Mouse (Mus musculus) 416B (cell line): ENCODE results near the gene Kcnj15.

ENCODE experiments used
- DNase-seq: peaks from one replicate; pipeline ENCODE4 v3.0.0; 2011; ENCODE audit warnings: low read depth

Kcnj15 gene

GRCm38 (mm10) chr16:95257266-95257894, at the start of gene Kcnj15:
Gene Kcnj15, plus strand, starts transcription at chr16:95257558.
- DNase-seq: no peak

- DNase-seq: no peak
These were observed 49.1 kb upstream of the Kcnj15 start for GRCm38 (mm10) chr16:95208243-95208642.

- DNase-seq: peak; percentile 67
These were observed 48.3 kb upstream of the Kcnj15 start for GRCm38 (mm10) chr16:95209011-95209466.

- peak; percentile 14 for DNase-seq
These were observed 42.8 kb upstream of the Kcnj15 start for GRCm38 (mm10) chr16:95214251-95215197.

- DNase-seq: no peak
These were observed 41.6 kb upstream of the Kcnj15 start for GRCm38 (mm10) chr16:95215782-95216181.

GRCm38 (mm10) chr16:95216346-95216745, 41.0 kb upstream of the Kcnj15 start:
- no peak for DNase-seq

- DNase-seq: no peak
These were observed 40.5 kb upstream of the Kcnj15 start for GRCm38 (mm10) chr16:95216824-95217223.

- peak; percentile 30 for DNase-seq
These were observed 38.6 kb upstream of the Kcnj15 start for GRCm38 (mm10) chr16:95218783-95219182.

- no peak for DNase-seq
These were observed 37.9 kb upstream of the Kcnj15 start for GRCm38 (mm10) chr16:95219459-95219858.

GRCm38 (mm10) chr16:95221051-95221450, 36.3 kb upstream of the Kcnj15 start:
- DNase-seq: no peak

- no peak for DNase-seq
These were observed 35.2 kb upstream of the Kcnj15 start for GRCm38 (mm10) chr16:95222026-95222718.

GRCm38 (mm10) chr16:95223435-95223834, 33.9 kb upstream of the Kcnj15 start:
- DNase-seq: no peak

- DNase-seq: no peak
These were observed 32.1 kb upstream of the Kcnj15 start for GRCm38 (mm10) chr16:95225285-95225684.

GRCm38 (mm10) chr16:95231768-95232167, 25.6 kb upstream of the Kcnj15 start:
- DNase-seq: no peak

GRCm38 (mm10) chr16:95234891-95235548, 22.3 kb upstream of the Kcnj15 start:
- no peak for DNase-seq

GRCm38 (mm10) chr16:95239209-95239925, 18.0 kb upstream of the Kcnj15 start:
- peak; percentile 56 for DNase-seq

- no peak for DNase-seq
These were observed 16.7 kb upstream of the Kcnj15 start for GRCm38 (mm10) chr16:95240688-95241087.

- DNase-seq: peak; percentile 41
These were observed 15.8 kb upstream of the Kcnj15 start for GRCm38 (mm10) chr16:95241581-95241980.

GRCm38 (mm10) chr16:95242114-95242513, 15.2 kb upstream of the Kcnj15 start:
- DNase-seq: no peak

- DNase-seq: no peak
These were observed 14.0 kb upstream of the Kcnj15 start for GRCm38 (mm10) chr16:95243401-95243800.

- no peak for DNase-seq
These were observed 12.6 kb upstream of the Kcnj15 start for GRCm38 (mm10) chr16:95244626-95245303.
